Mouse (Mus musculus) c-Kit-positive CD71-positive TER-119-positive erythroid progenitor cells, embryonic 14.5 days (primary cell): ENCODE data around the gene Son.
"Not testable (repeated sequence)": the region's sequence is repeated elsewhere in the genome, so short reads cannot be mapped to it uniquely, and the experiment has no call there.

Source experiments
- DNase-seq: peaks from one replicate; pipeline ENCODE4 v3.0.0-alpha.2; 2013; ENCODE audit warnings: low spot score

Son gene

DNA sequence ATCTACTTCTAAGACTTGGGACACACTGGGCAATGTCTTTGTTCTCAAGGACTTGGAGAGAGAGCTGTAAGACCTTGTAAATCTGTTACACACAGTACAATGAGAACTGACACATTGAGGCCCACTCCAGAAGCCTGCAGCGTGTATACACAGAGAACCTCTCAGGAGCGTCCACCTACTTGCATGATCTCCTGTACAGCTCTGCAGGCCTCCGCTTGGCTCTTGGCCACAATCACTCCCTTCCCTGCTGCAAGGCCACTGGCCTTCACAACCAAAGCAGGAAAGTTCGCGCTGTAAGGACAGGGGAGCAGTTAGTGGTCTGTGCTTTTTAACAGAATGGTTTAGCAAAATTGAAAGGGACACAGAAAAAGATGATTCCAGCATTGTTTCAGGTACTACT is 8.1 kb upstream of the Son start:
- DNase-seq: no peak

- DNase-seq: no peak
Observed at GRCm38 (mm10) chr16:91639636-91640035, 7.7 kb upstream of the Son start.

DNA sequence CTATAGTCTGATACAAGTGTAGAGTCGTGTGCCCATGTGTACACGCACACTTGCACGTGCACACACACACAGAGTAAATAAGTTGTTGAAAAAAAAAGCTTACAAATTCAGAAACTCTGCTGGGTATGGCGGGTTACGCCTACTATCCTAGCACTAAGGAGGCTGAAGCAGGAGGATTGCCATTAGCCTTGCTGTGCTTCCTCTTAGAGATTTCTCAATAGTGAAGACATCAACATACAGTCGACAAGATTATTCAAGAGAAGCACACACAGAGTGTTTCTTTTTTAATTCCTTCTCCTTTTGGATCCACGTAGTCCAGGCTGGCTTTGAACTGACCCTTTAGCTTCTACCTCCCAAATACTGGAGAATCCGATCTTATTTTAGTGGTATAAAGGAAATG is 7.1 kb upstream of the Son start:
- no peak for DNase-seq

- DNase-seq: no peak
Observed at GRCm38 (mm10) chr16:91644901-91645300, 2.4 kb upstream of the Son start.

GRCm38 (mm10) chr16:91645420-91645819 is 1.9 kb upstream of the Son start:
- not testable (repeated sequence) for DNase-seq

DNA sequence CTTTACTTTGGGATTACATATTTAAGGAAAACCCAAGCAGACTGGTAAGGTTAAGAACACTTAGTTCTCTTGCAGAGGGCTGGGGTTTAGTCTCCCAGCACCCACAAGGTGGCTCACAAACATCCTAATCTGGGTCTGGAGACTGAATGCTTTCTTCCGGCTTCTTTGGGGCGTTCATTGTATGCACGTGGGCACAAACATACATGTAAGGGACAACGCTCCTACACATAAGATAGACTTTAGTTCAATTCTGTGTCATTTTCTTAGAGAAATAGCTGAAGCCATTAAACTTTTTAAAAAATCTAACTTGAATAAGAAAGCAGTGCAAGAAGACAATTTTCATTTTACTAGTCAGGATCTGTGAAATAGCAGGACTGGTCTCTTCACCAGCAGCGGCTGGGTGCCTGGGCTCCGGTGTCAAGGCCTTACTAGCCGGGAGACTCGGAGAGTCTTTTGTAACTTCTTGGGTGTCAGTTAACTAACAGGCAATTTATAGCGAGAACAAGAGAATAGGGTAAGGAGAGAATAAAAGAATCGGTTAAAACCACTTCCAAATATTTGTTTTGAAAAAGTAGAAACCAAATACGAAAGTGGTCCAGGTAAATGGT is 1.2 kb upstream of the Son start:
- DNase-seq: peak; percentile 66

DNA sequence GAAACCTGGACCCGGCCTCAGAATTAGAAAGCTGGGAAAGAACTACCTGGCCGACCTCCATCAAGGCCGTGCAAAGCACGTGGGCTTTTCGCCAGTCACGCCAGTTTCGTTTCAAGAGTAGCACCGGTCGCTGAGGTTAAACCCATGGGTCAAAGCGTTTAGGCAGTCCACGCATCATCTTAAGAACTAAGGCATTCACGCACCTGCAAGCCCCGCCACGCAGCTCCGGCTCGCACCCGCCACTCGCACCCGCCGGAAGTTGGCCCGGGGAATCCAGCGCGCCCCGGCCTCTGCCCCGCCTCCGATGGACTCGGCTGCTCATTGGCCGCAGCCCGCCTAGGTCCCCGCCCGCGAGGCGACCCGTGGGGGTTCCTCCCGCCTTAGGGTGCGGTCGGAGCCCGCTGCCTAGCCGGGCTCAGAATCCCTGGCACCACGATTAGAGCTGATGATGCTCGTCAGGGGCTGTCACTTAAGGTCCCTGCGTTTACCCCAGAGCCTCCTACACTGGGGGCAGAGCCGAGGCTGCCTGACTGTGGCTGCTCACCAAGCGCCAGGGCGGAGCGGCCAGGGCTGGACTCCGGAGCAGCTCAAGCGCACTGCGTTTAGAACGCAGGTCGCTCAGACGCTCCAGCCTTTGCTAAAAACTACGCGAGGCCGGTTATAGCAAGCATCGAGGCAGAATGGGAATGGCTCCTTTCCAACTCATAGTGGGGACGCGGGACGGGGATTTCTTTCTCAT is 456 bp upstream of the Son start, which contains the start of gene Gart:
Gene Gart, minus strand, starts transcription at position 272 of the 739 bp plus-strand sequence.
- peak; percentile 89 for DNase-seq

DNA sequence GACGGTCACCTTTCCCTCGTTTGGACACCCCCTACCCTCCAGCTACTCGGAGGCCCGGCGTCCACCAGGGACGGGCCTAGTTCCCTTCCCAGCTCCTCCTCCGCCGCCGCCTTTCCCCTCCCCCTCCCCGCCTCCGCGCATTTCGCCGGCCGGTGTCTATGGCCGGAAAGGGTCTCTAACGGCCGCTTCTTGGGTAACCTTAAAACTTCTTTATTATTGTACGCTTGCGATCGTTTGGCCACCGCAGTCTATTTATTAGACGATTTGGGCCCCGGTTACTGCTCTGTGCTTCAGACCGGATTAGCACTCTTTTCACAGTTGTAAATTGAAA is 879 bp downstream of the Son start:
- DNase-seq: peak; percentile 70

GRCm38 (mm10) chr16:91649246-91649645 is 1.9 kb downstream of the Son start:
- no peak for DNase-seq

- DNase-seq: no peak
Observed at GRCm38 (mm10) chr16:91649781-91650180, 2.5 kb downstream of the Son start.

- no peak for DNase-seq
Observed at GRCm38 (mm10) chr16:91652191-91652590, 4.9 kb downstream of the Son start.

GRCm38 (mm10) chr16:91655285-91655684 is 8.0 kb downstream of the Son start:
- no peak for DNase-seq

DNA sequence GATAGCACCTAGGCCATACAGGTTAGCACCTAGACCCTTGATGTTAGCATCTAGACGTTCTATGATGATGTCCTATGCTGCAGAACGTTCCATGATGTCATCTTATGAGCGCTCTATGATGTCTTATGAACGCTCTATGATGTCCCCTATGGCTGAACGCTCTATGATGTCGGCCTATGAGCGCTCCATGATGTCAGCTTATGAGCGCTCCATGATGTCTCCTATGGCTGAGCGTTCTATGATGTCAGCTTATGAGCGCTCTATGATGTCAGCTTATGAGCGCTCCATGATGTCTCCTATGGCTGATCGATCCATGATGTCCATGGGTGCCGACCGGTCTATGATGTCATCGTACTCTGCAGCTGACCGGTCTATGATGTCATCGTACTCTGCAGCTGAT is 10.0 kb downstream of the Son start:
- no peak for DNase-seq

DNA sequence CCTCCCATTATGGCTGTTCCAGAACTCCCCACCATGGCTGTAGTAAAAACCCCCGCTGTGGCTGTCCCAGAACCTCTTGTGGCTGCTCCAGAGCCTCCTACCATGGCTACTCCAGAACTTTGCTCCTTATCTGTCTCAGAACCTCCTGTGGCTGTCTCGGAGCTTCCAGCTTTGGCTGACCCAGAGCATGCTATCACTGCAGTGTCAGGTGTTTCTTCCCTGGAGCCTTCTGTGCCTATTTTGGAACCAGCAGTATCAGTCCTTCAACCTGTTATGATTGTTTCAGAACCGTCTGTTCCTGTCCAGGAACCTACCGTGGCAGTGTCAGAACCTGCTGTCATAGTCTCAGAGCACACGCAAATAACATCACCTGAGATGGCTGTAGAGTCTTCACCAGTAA is 11.2 kb downstream of the Son start:
- no peak for DNase-seq

- no peak for DNase-seq
Observed at GRCm38 (mm10) chr16:91659798-91660197, 12.5 kb downstream of the Son start.

DNA sequence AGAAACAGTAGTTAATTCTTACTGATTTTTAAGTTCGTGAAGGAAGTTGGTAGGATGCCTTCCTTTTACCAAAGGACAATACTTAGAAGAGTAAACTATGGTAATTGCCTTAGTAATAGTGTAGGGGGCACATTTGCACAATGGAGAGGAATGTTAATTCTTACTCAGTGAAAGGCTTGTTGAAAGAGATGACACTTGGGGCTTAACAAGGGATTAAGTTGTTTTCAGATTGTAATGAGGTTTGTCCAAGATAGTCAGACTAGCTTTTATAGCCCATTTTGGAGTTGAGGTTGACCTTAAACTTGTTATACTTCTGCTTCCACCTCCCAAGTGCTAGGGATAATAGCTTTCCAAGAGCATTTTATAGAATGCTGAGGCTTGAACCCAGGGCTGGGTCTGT is 14.1 kb downstream of the Son start:
- no peak for DNase-seq

- DNase-seq: no peak
Observed at GRCm38 (mm10) chr16:91662336-91662735, 15.0 kb downstream of the Son start.

DNA sequence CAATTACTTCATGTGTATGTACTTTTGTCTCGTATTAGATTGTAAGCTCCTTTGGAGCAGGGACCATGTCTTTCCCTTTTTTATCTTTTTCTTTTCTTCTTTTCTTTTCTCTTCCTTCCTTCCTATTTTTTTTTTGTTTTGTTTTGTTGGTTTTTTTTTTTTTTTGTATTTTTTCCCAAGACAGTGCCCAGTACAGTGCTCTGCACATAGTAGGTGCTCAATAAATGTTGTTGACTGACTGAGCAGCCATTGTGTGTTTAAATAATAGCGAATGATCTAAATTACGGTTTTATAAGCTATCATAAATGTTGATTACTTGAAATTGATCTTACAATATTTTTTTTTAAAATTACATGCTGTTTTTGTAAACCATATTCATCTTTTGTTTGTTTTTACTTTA is 16.5 kb downstream of the Son start:
- no peak for DNase-seq

GRCm38 (mm10) chr16:91674500-91674899 is 27.2 kb downstream of the Son start:
- DNase-seq: no peak

DNA sequence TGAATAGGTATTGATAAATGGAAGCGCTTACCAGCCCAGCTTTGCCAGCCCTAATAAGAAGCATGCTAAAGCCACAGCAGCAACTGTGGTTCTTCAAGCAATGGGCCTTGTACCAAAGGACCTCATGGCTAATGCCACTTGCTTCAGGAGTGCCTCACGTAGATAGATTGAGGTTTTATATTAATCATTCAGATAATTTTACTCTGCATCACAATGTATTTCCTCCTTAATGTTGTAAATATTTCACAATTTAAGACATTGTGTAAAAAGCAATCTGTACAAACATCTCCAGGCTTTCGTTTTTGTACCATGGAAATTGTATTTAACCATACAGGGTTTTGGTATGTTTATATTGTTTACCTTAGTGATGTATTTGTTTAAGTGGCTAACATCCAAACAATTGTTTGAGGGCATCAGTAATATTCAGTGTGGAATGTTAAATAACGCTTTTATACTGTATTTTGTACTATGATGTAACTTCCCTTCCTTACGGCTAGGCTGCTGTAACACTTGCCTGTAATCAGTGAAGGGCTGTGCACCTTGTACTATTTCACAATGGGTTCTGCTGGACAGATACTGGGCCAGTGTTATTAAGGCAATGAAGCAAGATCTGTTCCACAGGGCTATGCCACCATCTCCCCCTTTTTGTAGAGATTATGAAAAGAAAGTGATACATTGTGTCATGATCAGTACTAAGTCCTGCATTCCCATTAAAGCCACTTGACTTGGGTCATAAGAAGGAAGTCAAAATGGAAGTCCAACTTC is 31.0 kb downstream of the Son start:
- DNase-seq: no peak

- no peak for DNase-seq
Observed at GRCm38 (mm10) chr16:91680656-91681055, 33.4 kb downstream of the Son start.

GRCm38 (mm10) chr16:91685526-91685925 is 38.2 kb downstream of the Son start:
- no peak for DNase-seq

GRCm38 (mm10) chr16:91686369-91686768 is 39.1 kb downstream of the Son start:
- no peak for DNase-seq
